Mouse (Mus musculus): ENCODE data around the gene Atp6v1g2.

DNA sequence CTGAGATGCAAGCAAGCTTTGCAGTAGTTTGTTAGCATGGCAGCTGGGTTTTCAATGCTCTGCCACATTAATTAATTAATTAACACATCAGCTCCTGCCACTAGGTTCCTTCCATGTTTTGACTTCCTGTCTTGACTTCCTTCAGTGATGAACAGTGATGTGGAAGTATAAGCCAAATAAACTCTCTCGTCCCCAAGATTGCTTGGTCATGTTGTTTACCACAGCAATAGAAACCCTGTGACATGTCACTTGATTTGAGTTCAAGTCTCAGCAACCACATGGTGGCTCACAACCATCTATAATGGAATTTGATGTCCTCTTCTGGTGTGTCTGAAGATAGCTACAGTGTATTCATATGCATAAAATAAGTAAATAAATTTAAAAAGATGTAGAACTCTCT lies 23.9 kb downstream of the Atp6v1g2 start:
- TF ChIP-seq POLR2A (IDR thresholded peaks at IDR 0.05; ENCODE audit: borderline replicate concordance, low read depth, low read length) (no peak), CTCF (IDR thresholded peaks at IDR 0.05; ENCODE audit: low read depth, low read length) (no peak)

All from bone marrow macrophage, adult 2 months (primary cell).